ENCODE assay signal across 13 mouse cellular contexts in genomic region chr17:47057966-47058365, GRCm38 (mm10). TPM values are rescaled to one million over a fixed set of nuclear protein-coding genes. Genes with fewer than 3 reads are reported as not detected.
DNase-seq lines count a peak whose midpoint lies in the region; ATAC-seq and TF ChIP-seq lines count a peak whose summit lies in the region.
"Had no signal": no experiment of that assay in that cellular context is flagged by ENCODE, and none has a peak within 500 bp of the region (broad histone marks: within the 10 kb centered on the region; RNA-seq: fewer than 3 reads in every experiment).

No protein-coding gene starts in this region.

- TF ChIP-seq CTCF in hindbrain, postnatal 0 days (IDR thresholded peaks at IDR 0.05; ENCODE audit: low read depth), result 0 out of 2 replicates have a peak, but pooled peaks have one; percentile 11
- peak; percentile 40 for TF ChIP-seq CTCF in lung, embryonic 14.5 days (IDR thresholded peaks at IDR 0.05; ENCODE audit: low read depth)

- no peaks in the 10 kb centered on the region for H3K4me1 ChIP-seq in hindbrain, postnatal 0 days (ENCODE audit: insufficient read depth, low read length)
- no peaks in the 10 kb centered on the region for H3K4me1 ChIP-seq in hindbrain, embryonic 14.5 days (replicated peaks; ENCODE audit: control insufficient read depth, insufficient read depth, low read length)
- H3K4me1 ChIP-seq in lung, embryonic 14.5 days (ENCODE audit: insufficient read depth), result peaks cover 3% of the 10 kb centered on the region; the same call in 1 of the 2 replicates
- H3K4me1 ChIP-seq in ES-E14 (ENCODE audit: control insufficient read depth in 2 of 2, insufficient read depth in 2 of 2, low read length in 2 of 2, poor library complexity in 1 of 2), result peaks cover 0 to 2% of the 10 kb centered on the region in 2 experiments; a peak in 1 of 4 replicates
- peaks cover 3% of the 10 kb centered on the region; the same call in 1 of the 2 replicates for H3K4me1 ChIP-seq in heart, embryonic 10.5 days
- H3K4me1 ChIP-seq: midbrain, embryonic 10.5 days had no signal

- no peak for DNase-seq in hindbrain, postnatal 0 days (ENCODE audit: low spot score)
- no peak for DNase-seq in hindbrain, embryonic 14.5 days (ENCODE audit: low spot score)
- no peak for DNase-seq in lung, embryonic 14.5 days
- no peak for DNase-seq in lung, postnatal 36 days
- peak; percentile 47 for DNase-seq in ES-E14 (ENCODE audit: low read depth, low spot score)
- peak; percentile 23 for DNase-seq in induced T-regulatory cell, adult 2 months (ENCODE audit: low read depth)
- DNase-seq in heart, embryonic 10.5 days (ENCODE audit: low spot score), result no peak
- DNase-seq: adrenal gland, postnatal 36 days; cerebellum, adult 11 months; lung, postnatal 10 days; thymus, postnatal 36 days had no signal

- no peak overlapping the region for H3K4me2 ChIP-seq in hindbrain, postnatal 0 days (ENCODE audit: low read depth, low read length)
- no peak overlapping the region for H3K4me2 ChIP-seq in hindbrain, embryonic 14.5 days (replicated peaks)
- H3K4me2 ChIP-seq in lung, embryonic 14.5 days, result no peak overlapping the region
- H3K4me2 ChIP-seq: embryonic facial prominence, embryonic 13.5 days had no signal

- H3K9ac ChIP-seq in hindbrain, postnatal 0 days (replicated peaks; ENCODE audit: low read length), result no peak overlapping the region
- H3K9ac ChIP-seq in hindbrain, embryonic 14.5 days, result no peak overlapping the region
- no peak overlapping the region for H3K9ac ChIP-seq in lung, embryonic 14.5 days
- H3K9ac ChIP-seq in ES-E14 (ENCODE audit: insufficient read depth, low read depth, low read length, poor library complexity, severe bottlenecking), result no peak overlapping the region
- H3K9ac ChIP-seq: embryonic facial prominence, embryonic 13.5 days had no signal

- no peaks in the 10 kb centered on the region for H3K27me3 ChIP-seq in hindbrain, postnatal 0 days (ENCODE audit: insufficient read depth, low read length)
- no peaks in the 10 kb centered on the region for H3K27me3 ChIP-seq in hindbrain, embryonic 14.5 days (ENCODE audit: control insufficient read depth, insufficient read depth, low read length)
- no peaks in the 10 kb centered on the region for H3K27me3 ChIP-seq in lung, embryonic 14.5 days (ENCODE audit: insufficient read depth, low read length)
- H3K27me3 ChIP-seq in heart, embryonic 10.5 days (ENCODE audit: insufficient read depth, poor library complexity, severe bottlenecking), result no peaks in the 10 kb centered on the region
- H3K27me3 ChIP-seq: embryonic facial prominence, embryonic 13.5 days had no signal

- no peaks in the 10 kb centered on the region for H3K36me3 ChIP-seq in hindbrain, postnatal 0 days (ENCODE audit: insufficient read depth, low read length)
- H3K36me3 ChIP-seq in hindbrain, embryonic 14.5 days (replicated peaks; ENCODE audit: control insufficient read depth, insufficient read depth), result no peaks in the 10 kb centered on the region
- H3K36me3 ChIP-seq in lung, embryonic 14.5 days (ENCODE audit: insufficient read depth), result no peaks in the 10 kb centered on the region
- H3K36me3 ChIP-seq in ES-E14 (ENCODE audit: control insufficient read depth, insufficient read depth, low read length, poor library complexity, severe bottlenecking), result no peaks in the 10 kb centered on the region
- H3K36me3 ChIP-seq in heart, embryonic 10.5 days, result no peaks in the 10 kb centered on the region
- H3K36me3 ChIP-seq: embryonic facial prominence, embryonic 13.5 days; midbrain, embryonic 10.5 days had no signal

- 94% methylated on average over 4 of the region's 4 CpGs for WGBS in hindbrain, postnatal 0 days
- 94% methylated on average over 4 of the region's 4 CpGs for WGBS in hindbrain, embryonic 14.5 days
- WGBS in lung, embryonic 14.5 days, result 97% methylated on average over 4 of the region's 4 CpGs
- WGBS in heart, embryonic 10.5 days, result 95% methylated on average over 4 of the region's 4 CpGs

- H3K9me3 ChIP-seq in hindbrain, postnatal 0 days (ENCODE audit: low read length), result no peaks in the 10 kb centered on the region
- no peaks in the 10 kb centered on the region for H3K9me3 ChIP-seq in hindbrain, embryonic 14.5 days (ENCODE audit: control insufficient read depth, low read length)
- no peaks in the 10 kb centered on the region for H3K9me3 ChIP-seq in lung, embryonic 14.5 days (ENCODE audit: low read depth, low read length)
- H3K9me3 ChIP-seq in ES-E14 (ENCODE audit: control insufficient read depth, insufficient read depth, low read depth, low read length), result no peaks in the 10 kb centered on the region
- H3K9me3 ChIP-seq in heart, embryonic 10.5 days, result peaks cover 3% of the 10 kb centered on the region; the same call in 1 of the 2 replicates

- in situ Hi-C loops in ES-E14 (cut with MboI; ENCODE audit: low sequenced_read_pairs in 2 of 2, unreplicated experiment in 2 of 2), result no loop called here

- H3K27ac ChIP-seq in hindbrain, postnatal 0 days, result no peak overlapping the region
- H3K27ac ChIP-seq in hindbrain, embryonic 14.5 days, result no peak overlapping the region
- no peak overlapping the region for H3K27ac ChIP-seq in lung, embryonic 14.5 days (ENCODE audit: low read depth)
- no peak overlapping the region for H3K27ac ChIP-seq in ES-E14 (ENCODE audit: insufficient read depth, low read depth, low read length, poor library complexity, severe bottlenecking)
- no peak overlapping the region for H3K27ac ChIP-seq in heart, embryonic 10.5 days
- H3K27ac ChIP-seq: embryonic facial prominence, embryonic 13.5 days; midbrain, embryonic 10.5 days had no signal

- ATAC-seq in hindbrain, postnatal 0 days, result no peak
- ATAC-seq in hindbrain, embryonic 14.5 days (ENCODE audit: low FRiP score), result no peak
- no peak for ATAC-seq in lung, embryonic 14.5 days (ENCODE audit: insufficient read depth)

- no peak overlapping the region for H3K4me3 ChIP-seq in hindbrain, postnatal 0 days (ENCODE audit: low read length)
- no peak overlapping the region for H3K4me3 ChIP-seq in hindbrain, embryonic 14.5 days (replicated peaks; ENCODE audit: low read length)
- H3K4me3 ChIP-seq in lung, embryonic 14.5 days (ENCODE audit: low read depth, low read length), result no peak overlapping the region
- H3K4me3 ChIP-seq in ES-E14 (ENCODE audit: insufficient read depth in 1 of 2, low read depth in 1 of 2, low read length in 2 of 2, poor library complexity in 1 of 2, severe bottlenecking in 1 of 2), result no peak overlapping the region
- H3K4me3 ChIP-seq in heart, embryonic 10.5 days, result no peak overlapping the region
- H3K4me3 ChIP-seq: embryonic facial prominence, embryonic 13.5 days; midbrain, embryonic 10.5 days had no signal

TF ChIP-seq in ES-E14, 5 proteins besides CTCF, POLR2A, EP300 and RAD21:
- TF ChIP-seq MAFK (IDR thresholded peaks at IDR 0.05; ENCODE audit: insufficient read depth, low read depth, low read length) (no peak), ZNF384 (IDR thresholded peaks at IDR 0.05; ENCODE audit: low read depth, low read length) (no peak), ZC3H11A (IDR thresholded peaks at IDR 0.05; ENCODE audit: borderline replicate concordance, low read depth, low read length) (no peak), HCFC1 (IDR thresholded peaks at IDR 0.05; ENCODE audit: borderline replicate concordance, insufficient read depth, low read length) (no peak), CHD2 (IDR thresholded peaks at IDR 0.05; ENCODE audit: low read depth, low read length) (no peak)
TF ChIP-seq in ES-E14: peak in this region for 0.

RNA-seq across cellular contexts. Expression of gene Ubr2, which starts 47.6 kb away (rescaled TPM):
- total RNA-seq in hindbrain, postnatal 0 days (2014; rRNA removed), result 20.8 and 33.0 TPM in 2 replicates
- polyA plus RNA-seq in hindbrain, postnatal 0 days (2015; fragmentation: Nextera tagmentation; extraction: Ambion mirVana), result 8.5 and 8.7 TPM in 2 replicates
- polyA plus RNA-seq in hindbrain, embryonic 14.5 days (2014; fragmentation: Nextera tagmentation; extraction: Ambion mirVana), result 22.5 and 22.9 TPM in 2 replicates
- polyA plus RNA-seq in lung, embryonic 14.5 days (2014; fragmentation: Nextera tagmentation; extraction: Ambion mirVana), result 26.8 and 28.6 TPM in 2 replicates
- total RNA-seq in ES-E14 (2012; rRNA removed), result 30.8 and 33.6 TPM in 2 replicates
- polyA plus RNA-seq in heart, embryonic 10.5 days (2016; fragmentation: Nextera tagmentation; extraction: Ambion mirVana), result 17.2 and 17.7 TPM in 2 replicates

Comparison
In these comparisons a context has a peak if more than half of its experiments do, and no peak if none do; other contexts are left out.
1. DNase-seq: peak in ES-E14 (single experiment) and induced T-regulatory cell, adult 2 months (single experiment); none in hindbrain, postnatal 0 days (single experiment), hindbrain, embryonic 14.5 days (single experiment), lung, embryonic 14.5 days (single experiment), lung, postnatal 36 days (single experiment) and heart, embryonic 10.5 days (single experiment).